Mouse (Mus musculus): ENCODE data around the gene Rab5if. TPM values are rescaled to one million over a fixed set of nuclear protein-coding genes. Genes with fewer than 3 reads are reported as not detected.
A peak's percentile ranks its signal among the peaks of the same experiment; 100 is the strongest.
"Not testable (repeated sequence)": the region's sequence is repeated elsewhere in the genome, so short reads cannot be mapped to it uniquely, and the experiment has no call there.

The Rab5if gene
- total RNA-seq, 2 experiments from 2014 or later: 108 to 114 TPM

GRCm38 (mm10) chr2:156853584-156853983, 9.3 kb upstream of the Rab5if start:
- DNase-seq (ENCODE audit: low spot score in 2 of 2): not testable (repeated sequence)

- peak in 1 of 2 experiments; percentile 68 for DNase-seq (ENCODE audit: low spot score in 2 of 2)
Observed at GRCm38 (mm10) chr2:156853999-156854771, 8.7 kb upstream of the Rab5if start.

- no peak for DNase-seq (ENCODE audit: low spot score in 2 of 2)
Observed at GRCm38 (mm10) chr2:156856311-156856710, 6.6 kb upstream of the Rab5if start.

GRCm38 (mm10) chr2:156857385-156857791, 5.5 kb upstream of the Rab5if start:
- no peak for DNase-seq (ENCODE audit: low spot score in 2 of 2)

GRCm38 (mm10) chr2:156857835-156858234, 5.1 kb upstream of the Rab5if start, which contains the start of gene 4930518I15Rik:
Gene 4930518I15Rik (minus strand): TSS chr2:156857946.
- no peak for DNase-seq (ENCODE audit: low spot score in 2 of 2)

- no peak for DNase-seq (ENCODE audit: low spot score in 2 of 2)
Observed at GRCm38 (mm10) chr2:156858671-156859070, 4.3 kb upstream of the Rab5if start.

- DNase-seq (ENCODE audit: low spot score in 2 of 2): no peak
Observed at GRCm38 (mm10) chr2:156862041-156862717, 749 bp upstream of the Rab5if start.

- no peak for DNase-seq (ENCODE audit: low spot score in 2 of 2)
Observed at GRCm38 (mm10) chr2:156863487-156864160, 696 bp downstream of the Rab5if start.

- DNase-seq (ENCODE audit: low spot score in 2 of 2): no peak
Observed at GRCm38 (mm10) chr2:156864481-156864880, 1.6 kb downstream of the Rab5if start.

- DNase-seq (ENCODE audit: low spot score in 2 of 2): peak in 1 of 2 experiments; percentile 60
Observed at GRCm38 (mm10) chr2:156868994-156869393, 6.1 kb downstream of the Rab5if start.

GRCm38 (mm10) chr2:156869554-156869953, 6.6 kb downstream of the Rab5if start:
- DNase-seq (ENCODE audit: low spot score in 2 of 2): no peak

GRCm38 (mm10) chr2:156870519-156870918, 7.6 kb downstream of the Rab5if start:
- no peak for DNase-seq (ENCODE audit: low spot score in 2 of 2)

GRCm38 (mm10) chr2:156873629-156874028, 10.7 kb downstream of the Rab5if start:
- peak; percentile 39 to 54 for DNase-seq (ENCODE audit: low spot score in 2 of 2)

GRCm38 (mm10) chr2:156874047-156874759, 11.3 kb downstream of the Rab5if start:
- DNase-seq (ENCODE audit: low spot score in 2 of 2): no peak

GRCm38 (mm10) chr2:156874760-156875510, 12.0 kb downstream of the Rab5if start:
- no peak for DNase-seq (ENCODE audit: low spot score in 2 of 2)

- no peak for DNase-seq (ENCODE audit: low spot score in 2 of 2)
Observed at GRCm38 (mm10) chr2:156877726-156878125, 14.8 kb downstream of the Rab5if start.

GRCm38 (mm10) chr2:156879541-156879940, 16.6 kb downstream of the Rab5if start:
- no peak for DNase-seq (ENCODE audit: low spot score in 2 of 2)

- DNase-seq (ENCODE audit: low spot score in 2 of 2): no peak
Observed at GRCm38 (mm10) chr2:156882431-156883001, 19.6 kb downstream of the Rab5if start.

GRCm38 (mm10) chr2:156884396-156885211, 21.7 kb downstream of the Rab5if start:
- no peak for DNase-seq (ENCODE audit: low spot score in 2 of 2)

Measured in layer of hippocampus, postnatal 14 days (tissue).